Mouse (Mus musculus) heart, embryonic 10.5 days (tissue): ENCODE measurements around the gene Osbpl2. TPM values are rescaled to one million over a fixed set of nuclear protein-coding genes. Genes with fewer than 3 reads are reported as not detected.
A peak's percentile ranks its signal among the peaks of the same experiment; 100 is the strongest.

Experiments
- DNase-seq: peaks from one replicate; pipeline ENCODE4 v3.0.0-alpha.2; 2017; ENCODE audit warnings: low spot score
- H3K27ac ChIP-seq: fragments of 300-500 bp; sonication (generic); 2 replicates; pipeline ENCODE4 v1.5.1; 2016; ENCODE audit warnings: mild to moderate bottlenecking
- H3K27me3 ChIP-seq: fragments of 300-500 bp; sonication (generic); 2 replicates; pipeline ENCODE4 v1.6.1; 2016; ENCODE audit warnings: mild to moderate bottlenecking; ENCODE audit not compliant: poor library complexity, insufficient read depth, severe bottlenecking
- H3K36me3 ChIP-seq: fragments of 300-500 bp; sonication (generic); 2 replicates; pipeline ENCODE4 v1.6.1; 2016; ENCODE audit warnings: mild to moderate bottlenecking, moderate library complexity
- H3K4me1 ChIP-seq: fragments of 300-500 bp; sonication (generic); 2 replicates; pipeline ENCODE4 v1.6.1; 2016; ENCODE audit warnings: mild to moderate bottlenecking
- H3K4me3 ChIP-seq: fragments of 300-500 bp; sonication (generic); 2 replicates; pipeline ENCODE4 v1.5.1; 2016; ENCODE audit warnings: mild to moderate bottlenecking, moderate library complexity
- H3K9me3 ChIP-seq: fragments of 300-500 bp; sonication (generic); 2 replicates; pipeline ENCODE4 v1.6.1; 2016; ENCODE audit warnings: mild to moderate bottlenecking, moderate library complexity
- WGBS: fragments of 180-500 bp; shearing (Covaris S2); methylation state at CpG from one replicate; pipeline ENCODE4 v1.1.7; 2016; 5-methylcytosine and 5-hydroxymethylcytosine counted together
- polyA plus RNA-seq: library from polyadenylated mRNA; unstranded; fragments of >200 nt; fragmentation: Nextera tagmentation; extraction: Ambion mirVana; gene quantifications from 2 replicates; pipeline ENCODE4 v1.2.1, GENCODE M21; 2016

The Osbpl2 gene
- polyA plus RNA-seq, 1 experiment from 2014 or later, result 29.7 TPM

DNA sequence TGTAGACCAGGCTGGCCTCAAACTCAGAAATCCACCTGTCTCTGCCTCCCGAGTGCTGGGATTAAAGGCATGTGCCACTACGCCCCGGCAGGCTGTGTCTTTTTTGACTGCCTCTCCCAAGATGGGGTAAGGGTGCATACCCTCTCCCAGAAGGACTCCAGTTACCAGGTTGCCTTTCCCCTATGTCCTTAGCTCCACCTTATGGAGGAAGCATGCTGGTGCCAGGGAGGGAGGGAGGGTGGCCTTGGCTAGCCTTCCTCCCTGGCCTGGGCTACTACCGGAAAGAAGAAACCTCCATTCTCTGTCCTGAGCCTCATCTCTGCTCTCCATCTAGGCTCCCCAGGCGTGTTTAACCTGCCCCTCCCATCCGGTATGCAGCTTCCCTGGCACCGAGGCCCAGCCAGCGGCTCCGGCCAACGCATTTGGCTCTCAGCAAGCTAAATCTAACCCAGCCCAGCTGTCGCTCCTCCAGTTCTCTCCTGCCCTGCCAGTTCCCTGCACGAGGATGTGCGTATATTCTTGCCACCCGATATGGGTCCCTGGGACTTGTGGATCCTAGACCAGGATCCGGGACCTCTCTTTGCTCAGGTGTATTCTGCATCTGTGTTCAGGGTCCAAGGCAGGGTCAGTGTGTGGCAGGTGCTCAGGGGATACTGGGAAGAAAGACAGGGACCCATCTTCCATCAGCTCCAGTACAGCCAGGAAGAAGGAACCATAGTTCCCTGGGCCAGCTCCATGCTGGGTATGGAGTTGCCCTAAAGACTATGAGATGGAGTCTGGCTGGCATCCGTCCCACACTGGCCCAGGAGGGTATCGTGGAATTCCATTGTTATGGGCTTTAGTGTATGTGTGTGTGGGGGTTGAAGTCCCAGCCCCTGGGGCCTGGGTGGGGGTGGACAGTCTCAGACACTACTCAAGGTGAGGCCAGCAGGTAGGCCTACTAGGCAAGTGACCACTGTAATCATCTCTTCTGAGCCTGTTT lies 4.9 kb upstream of the Osbpl2 start:
- no peak overlapping the region; the same call in 1 of the 2 replicates for H3K27ac ChIP-seq
- DNase-seq, result no peak
- 60% methylated on average over 17 of the region's 17 CpGs for WGBS
- H3K36me3 ChIP-seq, result no peaks in the 10 kb centered on the region
- no peaks in the 10 kb centered on the region for H3K9me3 ChIP-seq
- H3K4me1 ChIP-seq, result peaks cover 66% of the 10 kb centered on the region
- H3K27me3 ChIP-seq, result peaks cover 18% of the 10 kb centered on the region; the same call in 1 of the 2 replicates
- H3K4me3 ChIP-seq, result no peak overlapping the region

DNA sequence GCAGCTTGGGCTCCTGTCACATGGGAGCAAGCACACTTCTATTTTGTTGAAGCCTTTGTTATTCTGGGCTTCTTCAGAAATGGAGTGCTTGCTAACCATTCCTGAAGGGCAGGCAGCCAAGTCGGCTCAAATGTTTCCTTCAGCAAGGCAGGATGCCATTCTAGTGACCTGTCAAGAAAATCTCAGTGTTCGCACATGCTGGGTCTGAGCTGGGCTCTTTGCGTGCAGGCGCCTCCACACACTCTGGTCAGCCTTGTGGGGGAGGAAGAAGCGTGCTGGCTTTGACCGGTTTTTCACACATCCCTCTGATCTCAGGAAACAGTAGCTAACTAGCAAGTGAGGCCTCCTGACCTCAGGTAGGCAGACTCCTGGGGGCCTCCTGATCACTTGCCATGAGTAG lies 3.8 kb upstream of the Osbpl2 start:
- DNase-seq, result no peak
- H3K4me3 ChIP-seq, result no peak overlapping the region
- H3K27ac ChIP-seq, result peak overlapping the region; percentile 63; the same call in 1 of the 2 replicates
- no peaks in the 10 kb centered on the region for H3K9me3 ChIP-seq
- no peaks in the 10 kb centered on the region for H3K36me3 ChIP-seq
- peaks cover 64% of the 10 kb centered on the region for H3K4me1 ChIP-seq
- peaks cover 18% of the 10 kb centered on the region; the same call in 1 of the 2 replicates for H3K27me3 ChIP-seq
- WGBS, result 26% methylated on average over 6 of the region's 6 CpGs

DNA sequence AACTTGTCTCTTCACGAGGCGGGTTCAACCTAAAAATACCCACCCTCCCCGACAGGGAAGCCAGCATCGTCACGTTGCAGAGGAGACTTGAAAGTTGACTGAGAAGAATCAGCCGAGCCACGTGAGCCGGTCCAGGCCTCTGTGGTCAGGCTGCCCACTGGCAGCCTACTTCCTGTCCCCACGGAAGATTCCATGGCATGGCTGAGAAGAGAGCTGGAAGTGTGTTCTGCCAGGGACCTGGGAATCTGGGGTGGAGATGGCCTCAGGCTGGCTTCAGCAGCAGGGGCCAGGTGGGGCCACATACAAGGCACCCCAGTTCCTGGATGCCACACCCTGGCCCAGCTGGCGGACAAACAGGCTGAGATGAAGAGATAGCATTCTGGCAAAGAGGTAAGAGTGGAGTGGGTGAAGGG lies 3.0 kb upstream of the Osbpl2 start:
- no peaks in the 10 kb centered on the region for H3K36me3 ChIP-seq
- peaks cover 64% of the 10 kb centered on the region for H3K4me1 ChIP-seq
- H3K4me3 ChIP-seq, result no peak overlapping the region
- WGBS, result 45% methylated on average over 10 of the region's 10 CpGs
- DNase-seq, result no peak
- no peaks in the 10 kb centered on the region for H3K9me3 ChIP-seq
- peak overlapping the region; percentile 33; the same call in 1 of the 2 replicates for H3K27ac ChIP-seq
- peaks cover 18% of the 10 kb centered on the region; the same call in 1 of the 2 replicates for H3K27me3 ChIP-seq

DNA sequence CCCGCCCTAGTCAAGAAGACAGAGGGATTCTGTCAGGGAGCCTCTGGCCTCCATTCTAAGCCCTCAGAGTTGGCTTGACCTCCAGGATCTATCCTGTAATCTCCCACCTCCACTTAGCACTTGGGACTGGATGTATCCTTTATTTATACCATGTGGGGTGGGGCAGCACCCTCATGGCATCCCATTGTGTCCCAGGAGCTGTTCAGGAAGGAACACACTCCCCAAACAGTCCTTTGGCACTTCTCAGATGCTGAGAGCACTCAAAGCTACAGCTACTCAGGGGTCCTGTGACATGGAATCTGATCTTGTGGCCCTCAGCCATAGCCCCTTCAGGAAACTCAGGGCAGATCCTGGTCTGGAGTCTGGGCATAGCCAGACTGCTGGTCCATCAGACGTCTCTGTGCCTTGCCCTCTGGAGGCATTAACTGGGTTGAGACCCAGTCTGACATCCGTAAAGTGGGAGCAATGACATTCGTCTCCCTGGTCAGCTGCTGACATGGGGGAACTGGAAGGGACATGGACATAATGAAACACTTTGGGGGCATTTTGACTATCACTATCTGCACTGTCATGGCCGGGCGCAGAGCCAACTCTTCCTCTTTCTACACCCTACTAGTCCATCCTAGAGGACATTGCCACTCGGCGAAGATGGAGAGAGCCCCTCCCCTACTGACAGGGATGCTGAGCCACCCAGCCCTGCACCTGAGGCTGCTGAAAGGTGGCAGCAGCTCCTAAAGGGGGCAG lies 2.2 kb upstream of the Osbpl2 start:
- DNase-seq, result no peak
- 70% methylated on average over 8 of the region's 8 CpGs for WGBS
- Histone ChIP-seq H3K27me3 (peaks cover 13% of the 10 kb centered on the region; the same call in 1 of the 2 replicates), H3K27ac (no peak overlapping the region), H3K36me3 (no peaks in the 10 kb centered on the region), H3K4me1 (peaks cover 57% of the 10 kb centered on the region), H3K9me3 (no peaks in the 10 kb centered on the region), H3K4me3 (no peak overlapping the region)

DNA sequence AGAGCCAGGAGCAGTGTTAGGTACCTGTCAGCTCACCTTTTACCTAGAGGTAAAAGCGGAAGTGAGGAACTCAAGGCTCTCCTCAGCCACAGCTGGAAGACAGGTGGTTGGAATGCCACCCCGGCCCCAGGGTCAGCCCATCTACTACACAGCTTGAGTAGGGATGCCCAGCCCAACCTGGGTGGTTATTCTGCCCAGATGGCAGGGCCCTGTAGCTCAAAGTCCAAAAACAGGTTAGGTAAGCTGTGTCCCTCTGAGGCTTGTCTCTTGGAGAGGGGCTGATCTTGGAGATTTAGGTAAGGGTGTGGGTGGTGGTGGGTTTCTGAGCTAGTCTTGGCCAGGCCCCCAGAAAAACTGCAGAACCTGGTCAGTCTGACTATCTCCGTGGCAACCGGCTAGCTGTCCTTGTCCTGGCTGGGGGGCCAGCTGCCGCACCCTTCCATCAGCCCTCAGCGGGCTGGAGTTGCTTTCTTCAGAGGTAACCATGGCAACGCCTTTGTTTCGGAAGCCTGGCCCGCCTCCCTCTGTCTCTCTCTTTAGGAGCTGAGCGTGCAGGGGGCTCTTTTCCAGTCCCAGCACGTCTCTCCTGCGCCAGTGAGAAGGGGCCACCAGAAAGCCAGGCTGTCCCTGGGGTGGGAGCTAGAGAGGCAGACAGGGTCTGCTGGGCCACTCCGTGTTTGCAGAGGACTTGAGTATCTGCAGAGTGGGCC lies 1.5 kb upstream of the Osbpl2 start:
- H3K9me3 ChIP-seq, result no peaks in the 10 kb centered on the region
- 13% methylated on average over 13 of the region's 13 CpGs for whole genome bisulfite sequencing
- no peak overlapping the region for H3K27ac ChIP-seq
- no peak for DNase-seq
- H3K27me3 ChIP-seq, result peaks cover 7% of the 10 kb centered on the region; the same call in 1 of the 2 replicates
- H3K4me3 ChIP-seq, result no peak overlapping the region
- H3K36me3 ChIP-seq, result no peaks in the 10 kb centered on the region
- H3K4me1 ChIP-seq, result peaks cover 57% of the 10 kb centered on the region

DNA sequence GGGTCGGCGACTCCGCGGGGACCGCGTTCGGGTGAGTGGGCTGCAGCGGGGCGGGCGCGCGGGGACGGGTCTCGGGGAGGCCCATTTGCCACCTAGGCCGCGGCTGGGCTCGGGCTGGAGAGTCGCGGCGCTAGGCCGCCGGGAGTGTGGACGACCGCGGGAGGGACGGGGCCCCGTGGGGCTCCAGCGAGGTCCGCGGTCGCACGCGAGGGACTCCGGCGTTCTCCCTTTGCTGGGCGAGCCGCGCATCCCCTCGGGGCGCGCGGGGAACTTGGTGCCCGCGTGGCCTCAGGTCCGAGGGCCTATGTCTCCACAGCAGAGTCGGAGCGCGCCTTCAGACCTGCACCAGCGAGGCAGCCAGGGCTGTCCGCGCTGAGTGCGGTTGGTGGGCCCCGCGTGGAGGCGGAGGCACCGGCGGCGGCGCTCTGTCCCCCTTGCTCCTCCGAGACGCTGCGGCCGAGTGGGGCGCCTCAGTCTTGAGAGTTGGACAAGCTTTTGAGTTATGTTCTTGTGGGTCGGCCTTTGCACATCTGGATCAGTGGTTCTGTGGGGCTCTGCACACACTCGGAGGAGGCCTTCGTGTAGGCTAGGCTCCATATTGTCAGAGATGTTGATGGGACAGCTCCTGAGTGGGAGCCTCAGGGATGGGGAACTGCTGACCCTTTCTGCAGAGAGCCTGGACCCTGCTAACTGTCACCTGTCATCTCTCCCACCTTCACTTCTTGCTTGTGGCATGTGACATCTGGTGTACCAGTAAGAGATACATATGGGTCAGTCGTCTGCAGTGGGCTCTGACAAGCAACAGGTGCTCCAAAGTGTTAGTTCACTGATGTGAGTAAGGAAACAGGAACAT lies 559 bp downstream of the Osbpl2 start:
- 1% methylated on average over 68 of the region's 68 CpGs for WGBS
- Histone ChIP-seq H3K27ac (peak overlapping the region; percentile 89), H3K4me1 (peaks cover 49% of the 10 kb centered on the region), H3K27me3 (peaks cover 3% of the 10 kb centered on the region; the same call in 1 of the 2 replicates), H3K4me3 (peak overlapping the region; percentile 88), H3K36me3 (peaks cover 8% of the 10 kb centered on the region), H3K9me3 (no peaks in the 10 kb centered on the region)
- DNase-seq, result no peak

DNA sequence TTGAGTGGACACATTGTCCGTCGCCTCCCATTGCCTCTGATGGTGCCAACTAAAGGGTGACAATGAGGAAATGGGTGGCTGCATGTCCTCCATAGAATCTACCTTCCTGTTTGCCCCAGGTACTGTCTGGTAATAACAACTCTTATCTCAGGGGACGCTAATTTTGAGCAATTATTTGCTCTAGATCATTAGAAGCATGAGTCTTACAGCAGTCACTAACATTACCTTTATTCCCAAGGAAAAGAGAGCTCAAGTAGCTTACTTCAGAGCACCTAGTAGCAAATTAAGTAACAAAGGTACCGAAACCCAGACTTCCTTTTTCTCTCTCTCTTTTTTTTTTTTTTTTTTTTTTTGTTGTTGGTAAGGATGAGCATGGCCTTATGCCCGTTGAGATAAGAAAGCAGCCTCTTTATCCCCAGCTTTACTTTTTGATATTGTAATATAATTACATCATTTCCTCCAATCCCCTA lies 1.2 kb downstream of the Osbpl2 start:
- Histone ChIP-seq H3K27ac (no peak overlapping the region), H3K4me3 (peak overlapping the region; percentile 88), H3K27me3 (peaks cover 3% of the 10 kb centered on the region; the same call in 1 of the 2 replicates), H3K9me3 (no peaks in the 10 kb centered on the region), H3K36me3 (peaks cover 8% of the 10 kb centered on the region), H3K4me1 (peaks cover 43% of the 10 kb centered on the region)
- 71% methylated on average over 5 of the region's 5 CpGs for WGBS
- no peak for DNase-seq

DNA sequence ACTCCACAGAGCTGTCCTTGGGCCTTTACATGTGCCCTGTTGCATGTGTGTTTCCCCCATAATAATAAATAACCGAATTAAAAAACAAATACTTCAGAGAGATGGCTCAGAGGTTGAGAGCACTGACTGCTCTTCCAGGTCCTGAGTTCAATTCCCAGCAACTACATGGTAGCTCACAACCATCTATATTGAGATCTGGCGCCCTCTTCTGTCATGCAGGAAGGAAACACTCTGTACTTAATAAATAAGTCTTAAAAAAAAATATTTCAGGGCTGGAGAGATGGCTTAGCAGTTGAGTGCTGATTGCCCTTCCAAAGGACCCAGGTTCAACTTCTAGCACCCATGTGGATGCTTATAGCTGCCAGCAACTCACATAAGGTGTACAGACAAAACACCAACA lies 5.1 kb downstream of the Osbpl2 start:
- H3K9me3 ChIP-seq, result no peaks in the 10 kb centered on the region
- no peak overlapping the region for H3K4me3 ChIP-seq
- WGBS, result 75% methylated on average over 2 of the region's 2 CpGs
- no peak overlapping the region for H3K27ac ChIP-seq
- peaks cover 8% of the 10 kb centered on the region for H3K36me3 ChIP-seq
- no peak for DNase-seq
- H3K4me1 ChIP-seq, result peaks cover 34% of the 10 kb centered on the region
- no peaks in the 10 kb centered on the region for H3K27me3 ChIP-seq

DNA sequence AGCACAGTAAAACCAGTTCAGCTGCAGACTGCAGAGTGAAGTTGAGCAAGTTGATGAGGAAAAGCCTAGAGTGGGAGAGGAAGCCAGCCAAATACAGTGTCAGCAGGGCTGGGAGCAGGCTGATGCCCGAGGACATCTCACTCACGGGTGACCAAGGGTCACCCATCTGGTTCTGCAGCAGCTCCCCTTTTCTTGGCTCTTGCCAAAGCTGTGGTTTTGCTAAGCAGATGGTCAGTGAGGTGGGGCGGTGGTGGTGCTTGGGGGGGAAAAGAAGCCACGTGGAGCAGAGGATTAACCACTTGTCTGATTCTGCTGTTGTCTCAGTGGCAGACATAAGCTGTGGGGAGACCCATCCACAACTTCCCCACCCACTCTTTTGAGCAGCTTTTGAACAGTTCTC lies 7.1 kb downstream of the Osbpl2 start:
- peaks cover 8% of the 10 kb centered on the region for H3K36me3 ChIP-seq
- DNase-seq, result no peak
- H3K9me3 ChIP-seq, result no peaks in the 10 kb centered on the region
- H3K27ac ChIP-seq, result no peak overlapping the region
- no peak overlapping the region for H3K4me3 ChIP-seq
- 30% methylated on average over 4 of the region's 4 CpGs for WGBS
- H3K27me3 ChIP-seq, result no peaks in the 10 kb centered on the region
- peaks cover 26% of the 10 kb centered on the region for H3K4me1 ChIP-seq

DNA sequence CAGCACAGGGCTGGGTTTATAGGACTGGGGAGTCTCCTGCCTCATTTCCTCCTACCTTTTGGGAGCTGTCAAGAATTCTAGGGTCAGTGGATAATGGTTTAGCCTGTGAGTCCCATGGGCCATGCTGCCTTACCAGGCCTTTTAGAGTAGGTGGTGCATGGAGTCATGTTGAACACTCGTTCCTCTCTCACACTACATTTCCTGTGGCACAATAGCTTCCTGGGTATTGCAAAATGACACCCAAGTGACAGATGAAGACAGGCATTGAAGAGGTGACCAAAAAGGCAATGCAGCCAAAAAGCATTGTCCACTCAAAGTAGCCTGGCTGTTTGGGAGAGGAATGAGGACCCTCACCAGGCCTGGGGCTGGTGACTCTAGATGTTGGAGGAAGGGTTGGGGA lies 8.6 kb downstream of the Osbpl2 start:
- WGBS, result 66% methylated on average over 1 of the region's 1 CpGs
- DNase-seq, result no peak
- Histone ChIP-seq H3K36me3 (peaks cover 8% of the 10 kb centered on the region), H3K27ac (no peak overlapping the region), H3K9me3 (no peaks in the 10 kb centered on the region), H3K4me3 (no peak overlapping the region), H3K4me1 (peaks cover 28% of the 10 kb centered on the region), H3K27me3 (no peaks in the 10 kb centered on the region)

DNA sequence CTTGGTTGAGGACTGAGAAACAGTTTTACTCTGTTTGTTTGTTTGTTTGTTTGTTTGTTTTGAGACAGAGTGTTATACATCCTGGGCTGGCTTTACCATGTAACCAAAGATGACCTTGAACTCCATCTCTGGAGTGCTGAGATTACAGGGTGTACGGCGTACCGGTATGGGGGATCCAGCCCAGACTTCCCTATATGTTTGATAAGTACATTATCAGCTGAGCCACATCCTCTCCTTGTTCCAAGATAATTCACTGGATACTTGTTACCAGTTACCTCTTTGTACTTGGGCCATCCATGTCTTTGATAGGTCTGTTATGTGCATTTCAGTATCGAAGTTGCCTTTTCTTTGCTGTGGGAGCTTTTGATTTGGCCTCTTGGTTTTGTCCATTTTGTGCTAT lies 14.1 kb downstream of the Osbpl2 start:
- DNase-seq, result no peak
- Histone ChIP-seq H3K4me3 (no peak overlapping the region), H3K36me3 (peaks cover 6% of the 10 kb centered on the region; the same call in 1 of the 2 replicates), H3K27me3 (no peaks in the 10 kb centered on the region), H3K27ac (no peak overlapping the region; the same call in 1 of the 2 replicates), H3K9me3 (no peaks in the 10 kb centered on the region), H3K4me1 (peaks cover 27% of the 10 kb centered on the region)
- WGBS, result 62% methylated on average over 4 of the region's 4 CpGs
